In the genomic region with DNA sequence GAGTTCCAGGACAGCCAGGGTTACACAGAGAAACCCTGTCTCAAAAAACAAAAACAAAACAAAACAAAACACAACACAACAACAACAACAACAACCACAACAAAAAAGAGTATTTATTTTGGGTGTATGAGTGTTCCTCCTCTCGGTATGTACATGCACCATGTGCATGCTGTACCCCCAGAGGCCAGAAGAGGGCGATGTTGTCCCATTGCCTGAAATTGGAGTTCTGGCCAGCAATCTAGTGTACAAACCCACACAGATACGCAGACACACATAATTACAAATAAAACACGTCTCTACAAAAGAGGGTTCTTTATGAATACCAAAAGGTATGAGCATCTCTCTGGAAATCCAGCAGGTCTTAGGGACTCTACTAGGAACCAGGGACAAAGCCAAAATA, we compare ENCODE assay signal across 8 mouse cellular contexts.
A peak's percentile ranks its signal among the peaks of the same experiment; 100 is the strongest.
DNase-seq lines count a peak whose midpoint lies in the region; ATAC-seq and TF ChIP-seq lines count a peak whose summit lies in the region.

No protein-coding gene starts in this region.

- H3K27ac ChIP-seq in hindbrain, embryonic 11.5 days (ENCODE audit: low read depth, low read length): no peak overlapping the region
- H3K27ac ChIP-seq in hindbrain, embryonic 16.5 days (ENCODE audit: low read depth, low read length): no peak overlapping the region
- no peak overlapping the region for H3K27ac ChIP-seq in midbrain, postnatal 0 days (ENCODE audit: low read depth, low read length)

- H3K9ac ChIP-seq in hindbrain, embryonic 11.5 days (ENCODE audit: low read depth, low read length): no peak overlapping the region
- H3K9ac ChIP-seq in hindbrain, embryonic 16.5 days (ENCODE audit: low read depth, low read length): no peak overlapping the region
- H3K9ac ChIP-seq in midbrain, postnatal 0 days (replicated peaks; ENCODE audit: low read length, poor library complexity, severe bottlenecking): no peak overlapping the region

- H3K4me1 ChIP-seq in hindbrain, embryonic 11.5 days (replicated peaks; ENCODE audit: control insufficient read depth, insufficient read depth, low read length): no peaks in the 10 kb centered on the region
- H3K4me1 ChIP-seq in hindbrain, embryonic 16.5 days (ENCODE audit: control insufficient read depth, insufficient read depth, low read depth, low read length): no peaks in the 10 kb centered on the region
- H3K4me1 ChIP-seq in midbrain, postnatal 0 days (ENCODE audit: insufficient read depth, low read length): no peaks in the 10 kb centered on the region

- WGBS in hindbrain, embryonic 11.5 days: 75% methylated on average over 4 of the region's 4 CpGs
- WGBS in hindbrain, embryonic 16.5 days: 70% methylated on average over 4 of the region's 4 CpGs
- 73% methylated on average over 4 of the region's 4 CpGs for WGBS in midbrain, postnatal 0 days

- H3K36me3 ChIP-seq in hindbrain, embryonic 11.5 days (ENCODE audit: control insufficient read depth, insufficient read depth, low read length): no peaks in the 10 kb centered on the region
- H3K36me3 ChIP-seq in hindbrain, embryonic 16.5 days (ENCODE audit: control insufficient read depth, insufficient read depth, low read length): no peaks in the 10 kb centered on the region
- no peaks in the 10 kb centered on the region for H3K36me3 ChIP-seq in midbrain, postnatal 0 days (ENCODE audit: insufficient read depth, low read length)

- TF ChIP-seq CTCF in midbrain, postnatal 0 days (IDR thresholded peaks at IDR 0.05): peak; percentile 90

- H3K4me3 ChIP-seq in hindbrain, embryonic 11.5 days (ENCODE audit: low read depth, low read length): no peak overlapping the region
- no peak overlapping the region for H3K4me3 ChIP-seq in hindbrain, embryonic 16.5 days (ENCODE audit: low read length)
- no peak overlapping the region for H3K4me3 ChIP-seq in midbrain, postnatal 0 days (ENCODE audit: low read depth, low read length)

- H3K9me3 ChIP-seq in hindbrain, embryonic 11.5 days (ENCODE audit: control insufficient read depth, low read length): no peaks in the 10 kb centered on the region
- H3K9me3 ChIP-seq in hindbrain, embryonic 16.5 days (ENCODE audit: control insufficient read depth, low read length): no peaks in the 10 kb centered on the region
- H3K9me3 ChIP-seq in midbrain, postnatal 0 days (ENCODE audit: low read length): no peaks in the 10 kb centered on the region

- peak; percentile 57 for DNase-seq in hindbrain, embryonic 11.5 days (ENCODE audit: low spot score)
- DNase-seq in right cerebral cortex, postnatal 14 days: peak; percentile 73
- DNase-seq in right cerebral cortex, postnatal 25 days: no peak
- DNase-seq in c-Kit-positive CD71-positive TER-119-positive erythroid progenitor cells, embryonic 14.5 days (ENCODE audit: low spot score): peak; percentile 2
- DNase-seq in midbrain, postnatal 0 days (ENCODE audit: low spot score): peak; percentile 60
- no peak for DNase-seq in spleen, postnatal 4 days (ENCODE audit: low spot score in 2 of 2)

- no peak overlapping the region for H3K4me2 ChIP-seq in hindbrain, embryonic 11.5 days (replicated peaks; ENCODE audit: low read depth, low read length)
- no peak overlapping the region for H3K4me2 ChIP-seq in hindbrain, embryonic 16.5 days (ENCODE audit: low read length)
- no peak overlapping the region for H3K4me2 ChIP-seq in midbrain, postnatal 0 days (ENCODE audit: low read depth, low read length, poor library complexity, severe bottlenecking)

- H3K27me3 ChIP-seq in hindbrain, embryonic 11.5 days (ENCODE audit: control insufficient read depth, insufficient read depth, low read length): no peaks in the 10 kb centered on the region
- H3K27me3 ChIP-seq in hindbrain, embryonic 16.5 days (replicated peaks; ENCODE audit: control insufficient read depth, insufficient read depth, low read length): no peaks in the 10 kb centered on the region
- H3K27me3 ChIP-seq in midbrain, postnatal 0 days (ENCODE audit: insufficient read depth, low read length): no peaks in the 10 kb centered on the region

- no peak for ATAC-seq in hindbrain, embryonic 11.5 days (ENCODE audit: low FRiP score)
- no peak for ATAC-seq in hindbrain, embryonic 16.5 days
- no peak for ATAC-seq in midbrain, postnatal 0 days (ENCODE audit: low FRiP score)
- no peak for ATAC-seq in erythroid progenitor cell, adult 5-6 weeks (replicated peaks; ENCODE audit: low FRiP score, poor library complexity, severe bottlenecking)

Comparison
In these comparisons a context has a peak if more than half of its experiments do, and no peak if none do; other contexts are left out.
1. DNase-seq: peak in hindbrain, embryonic 11.5 days (single experiment), right cerebral cortex, postnatal 14 days (single experiment), c-Kit-positive CD71-positive TER-119-positive erythroid progenitor cells, embryonic 14.5 days (single experiment) and midbrain, postnatal 0 days (single experiment); none in right cerebral cortex, postnatal 25 days (single experiment) and spleen, postnatal 4 days (0 of 2).